Mouse (Mus musculus) lung, embryonic 15.5 days (tissue): ENCODE data around the gene BC004004. TPM values are rescaled to one million over a fixed set of nuclear protein-coding genes. Genes with fewer than 3 reads are reported as not detected.
A peak's percentile ranks its signal among the peaks of the same experiment; 100 is the strongest.

Source experiments
- ATAC-seq: fragments of 200-750 bp; cut with Nextera tagmentation; 2 replicates; pipeline ENCODE4 v1.8.0; 2017; ENCODE audit warnings: moderate number of reproducible peaks, borderline replicate concordance; ENCODE audit not compliant: low FRiP score, low TSS enrichment; ENCODE audit errors: extremely low read depth
- H3K27ac ChIP-seq: fragments of 300-500 bp; sonication (generic); 2 replicates; pipeline ENCODE4 v1.5.1; 2015; ENCODE audit warnings: moderate library complexity, mild to moderate bottlenecking, inconsistent platforms
- H3K27me3 ChIP-seq: fragments of 300-500 bp; sonication (generic); 2 replicates; pipeline ENCODE4 v1.6.1; 2015; ENCODE audit warnings: inconsistent platforms
- H3K36me3 ChIP-seq: fragments of 300-500 bp; sonication (generic); 2 replicates; pipeline ENCODE4 v1.6.1; 2015; ENCODE audit warnings: inconsistent platforms
- H3K4me1 ChIP-seq: fragments of 300-500 bp; sonication (generic); 2 replicates; pipeline ENCODE4 v1.6.1; 2015; ENCODE audit warnings: inconsistent platforms
- H3K4me2 ChIP-seq: fragments of 300-500 bp; sonication (generic); 2 replicates; pipeline ENCODE4 v1.6.1; 2015; ENCODE audit warnings: inconsistent platforms, mild to moderate bottlenecking, moderate library complexity
- H3K4me3 ChIP-seq: fragments of 300-500 bp; sonication (generic); 2 replicates; pipeline ENCODE4 v1.5.1; 2015; ENCODE audit warnings: mild to moderate bottlenecking, inconsistent platforms
- H3K9ac ChIP-seq: fragments of 300-500 bp; sonication (generic); 2 replicates; pipeline ENCODE4 v1.6.1; 2015; ENCODE audit warnings: inconsistent platforms
- H3K9me3 ChIP-seq: fragments of 300-500 bp; sonication (generic); 2 replicates; pipeline ENCODE4 v1.6.1; 2016; ENCODE audit warnings: inconsistent platforms
- WGBS: fragments of 180-500 bp; shearing (Covaris S2); methylation state at CpG from one replicate; pipeline ENCODE4 v1.1.7; 2015; 5-methylcytosine and 5-hydroxymethylcytosine counted together
- polyA plus RNA-seq: library from polyadenylated mRNA; unstranded; fragments of >200 nt; fragmentation: Nextera tagmentation; extraction: Ambion mirVana; gene quantifications from 2 replicates; pipeline ENCODE4 v1.2.1, GENCODE M21; 2015

The BC004004 gene
- polyA plus RNA-seq, 1 experiment from 2014 or later, result 79.2 TPM

- H3K4me2 ChIP-seq, result no peak overlapping the region
- peaks cover 11% of the 10 kb centered on the region for H3K4me1 ChIP-seq
- peaks cover 17% of the 10 kb centered on the region for H3K27me3 ChIP-seq
- peaks cover 39% of the 10 kb centered on the region for H3K36me3 ChIP-seq
- 78% methylated on average over 3 of the region's 3 CpGs for WGBS
- H3K9me3 ChIP-seq, result no peaks in the 10 kb centered on the region
- no peak for ATAC-seq
- H3K4me3 ChIP-seq, result no peak overlapping the region
- H3K9ac ChIP-seq, result no peak overlapping the region
- no peak overlapping the region for H3K27ac ChIP-seq
These were observed 61.6 kb downstream of the BC004004 start for GRCm38 (mm10) chr17:29330221-29330620.

GRCm38 (mm10) chr17:29330671-29331410 lies 62.3 kb downstream of the BC004004 start:
- Histone ChIP-seq H3K36me3 (peaks cover 45% of the 10 kb centered on the region), H3K27ac (no peak overlapping the region), H3K9me3 (no peaks in the 10 kb centered on the region), H3K4me1 (peaks cover 11% of the 10 kb centered on the region), H3K4me3 (no peak overlapping the region), H3K9ac (no peak overlapping the region), H3K27me3 (peaks cover 14% of the 10 kb centered on the region), H3K4me2 (no peak overlapping the region)
- ATAC-seq, result no peak
- 34% methylated on average over 5 of the region's 5 CpGs for WGBS

- 77% methylated on average over 4 of the region's 4 CpGs for WGBS
- Histone ChIP-seq H3K9me3 (no peaks in the 10 kb centered on the region), H3K27ac (no peak overlapping the region), H3K4me1 (0 out of 2 replicates have a peak, but pooled peaks cover 1% of the 10 kb centered on the region), H3K9ac (no peak overlapping the region), H3K4me2 (no peak overlapping the region), H3K36me3 (peaks cover 59% of the 10 kb centered on the region), H3K27me3 (peaks cover 4% of the 10 kb centered on the region), H3K4me3 (no peak overlapping the region)
- ATAC-seq, result no peak; the same call in 1 of the 2 replicates
These were observed 63.6 kb downstream of the BC004004 start for GRCm38 (mm10) chr17:29332186-29332685.

- H3K9me3 ChIP-seq, result no peaks in the 10 kb centered on the region
- no peak for ATAC-seq
- no peak overlapping the region for H3K27ac ChIP-seq
- no peak overlapping the region for H3K4me3 ChIP-seq
- no peak overlapping the region for H3K9ac ChIP-seq
- 90% methylated on average over 19 of the region's 19 CpGs for WGBS
- no peaks in the 10 kb centered on the region for H3K27me3 ChIP-seq
- H3K36me3 ChIP-seq, result peaks cover 87% of the 10 kb centered on the region
- H3K4me1 ChIP-seq, result peaks cover 26% of the 10 kb centered on the region
- H3K4me2 ChIP-seq, result no peak overlapping the region
These were observed 67.8 kb downstream of the BC004004 start for GRCm38 (mm10) chr17:29336266-29336990.

GRCm38 (mm10) chr17:29337979-29338823 lies 69.6 kb downstream of the BC004004 start:
- Histone ChIP-seq H3K4me2 (no peak overlapping the region), H3K4me1 (peaks cover 44% of the 10 kb centered on the region), H3K27me3 (no peaks in the 10 kb centered on the region), H3K9me3 (no peaks in the 10 kb centered on the region), H3K4me3 (no peak overlapping the region), H3K9ac (no peak overlapping the region), H3K27ac (peak overlapping the region; percentile 72; the same call in 1 of the 2 replicates), H3K36me3 (peaks cover 78% of the 10 kb centered on the region)
- 87% methylated on average over 9 of the region's 9 CpGs for WGBS
- ATAC-seq, result no peak

- H3K36me3 ChIP-seq, result peaks cover 79% of the 10 kb centered on the region
- no peak overlapping the region for H3K9ac ChIP-seq
- H3K27me3 ChIP-seq, result no peaks in the 10 kb centered on the region
- no peak overlapping the region for H3K4me3 ChIP-seq
- H3K4me1 ChIP-seq, result peaks cover 52% of the 10 kb centered on the region
- no peak for ATAC-seq
- no peaks in the 10 kb centered on the region for H3K9me3 ChIP-seq
- H3K4me2 ChIP-seq, result no peak overlapping the region
- 77% methylated on average over 11 of the region's 11 CpGs for WGBS
- peak overlapping the region; percentile 72 for H3K27ac ChIP-seq
These were observed 70.7 kb downstream of the BC004004 start for GRCm38 (mm10) chr17:29339170-29339768.

GRCm38 (mm10) chr17:29340406-29341261 lies 72.0 kb downstream of the BC004004 start:
- Histone ChIP-seq H3K27me3 (no peaks in the 10 kb centered on the region), H3K4me3 (no peak overlapping the region), H3K36me3 (peaks cover 70% of the 10 kb centered on the region), H3K9me3 (no peaks in the 10 kb centered on the region), H3K4me1 (peaks cover 58% of the 10 kb centered on the region), H3K9ac (no peak overlapping the region), H3K27ac (peak overlapping the region; percentile 90), H3K4me2 (no peak overlapping the region)
- 71% methylated on average over 18 of the region's 18 CpGs for WGBS
- no peak for ATAC-seq

- 11% methylated on average over 9 of the region's 9 CpGs for WGBS
- H3K4me2 ChIP-seq, result peak overlapping the region; percentile 24; the same call in 1 of the 2 replicates
- H3K4me1 ChIP-seq, result peaks cover 67% of the 10 kb centered on the region
- peak overlapping the region; percentile 90 for H3K27ac ChIP-seq
- no peaks in the 10 kb centered on the region for H3K27me3 ChIP-seq
- no peak overlapping the region for H3K4me3 ChIP-seq
- H3K9me3 ChIP-seq, result no peaks in the 10 kb centered on the region
- H3K9ac ChIP-seq, result no peak overlapping the region
- peaks cover 60% of the 10 kb centered on the region for H3K36me3 ChIP-seq
- ATAC-seq, result peak; percentile 11
These were observed 73.0 kb downstream of the BC004004 start for GRCm38 (mm10) chr17:29341591-29342003.

GRCm38 (mm10) chr17:29342010-29342910 lies 73.7 kb downstream of the BC004004 start:
- Histone ChIP-seq H3K36me3 (peaks cover 53% of the 10 kb centered on the region), H3K9ac (no peak overlapping the region), H3K4me3 (no peak overlapping the region), H3K27me3 (no peaks in the 10 kb centered on the region), H3K4me2 (peak overlapping the region; percentile 24; the same call in 1 of the 2 replicates), H3K27ac (peak overlapping the region; percentile 90), H3K9me3 (no peaks in the 10 kb centered on the region), H3K4me1 (peaks cover 69% of the 10 kb centered on the region)
- WGBS, result 24% methylated on average over 13 of the region's 13 CpGs
- peak; percentile 86 for ATAC-seq

GRCm38 (mm10) chr17:29343241-29343640 lies 74.7 kb downstream of the BC004004 start:
- H3K27me3 ChIP-seq, result no peaks in the 10 kb centered on the region
- H3K27ac ChIP-seq, result peak overlapping the region; percentile 90; the same call in 1 of the 2 replicates
- no peaks in the 10 kb centered on the region for H3K9me3 ChIP-seq
- no peak overlapping the region for H3K4me3 ChIP-seq
- H3K4me1 ChIP-seq, result peaks cover 72% of the 10 kb centered on the region
- 82% methylated on average over 5 of the region's 5 CpGs for WGBS
- H3K36me3 ChIP-seq, result peaks cover 45% of the 10 kb centered on the region
- H3K9ac ChIP-seq, result no peak overlapping the region
- no peak for ATAC-seq
- H3K4me2 ChIP-seq, result no peak overlapping the region
